Mouse (Mus musculus) megakaryocyte, embryonic 14.5 days (primary cell): ENCODE data around the gene Hist1h1c.

ENCODE experiments used
- FLI1 ChIP-seq: IDR thresholded peaks from 2 replicates; pipeline ENCODE4 v1.6.1; 2012; ENCODE audit warnings: low read length, inconsistent platforms, mixed read lengths
- GATA1 ChIP-seq: IDR thresholded peaks from 3 replicates; pipeline ENCODE4 v1.6.1; 2012; ENCODE audit warnings: mixed read lengths, low read length, inconsistent platforms, borderline replicate concordance

GRCm38 (mm10) chr13:23757211-23757773 is 18.7 kb downstream of the Hist1h1c start:
- TF ChIP-seq GATA1 (no peak), FLI1 (no peak)
